Mouse (Mus musculus) CD4-positive helper T cell, adult 2 months (primary cell): Measurements from ENCODE around the gene Atg10.
A peak's percentile ranks its signal among the peaks of the same experiment; 100 is the strongest.
"Not testable (repeated sequence)": the region's sequence is repeated elsewhere in the genome, so short reads cannot be mapped to it uniquely, and the experiment has no call there.

Experiments used
- DNase-seq: peaks from one replicate; pipeline ENCODE4 v3.0.0-alpha.2; 2012; ENCODE audit warnings: low read depth, missing footprints, low spot score

Gene Atg10

DNA sequence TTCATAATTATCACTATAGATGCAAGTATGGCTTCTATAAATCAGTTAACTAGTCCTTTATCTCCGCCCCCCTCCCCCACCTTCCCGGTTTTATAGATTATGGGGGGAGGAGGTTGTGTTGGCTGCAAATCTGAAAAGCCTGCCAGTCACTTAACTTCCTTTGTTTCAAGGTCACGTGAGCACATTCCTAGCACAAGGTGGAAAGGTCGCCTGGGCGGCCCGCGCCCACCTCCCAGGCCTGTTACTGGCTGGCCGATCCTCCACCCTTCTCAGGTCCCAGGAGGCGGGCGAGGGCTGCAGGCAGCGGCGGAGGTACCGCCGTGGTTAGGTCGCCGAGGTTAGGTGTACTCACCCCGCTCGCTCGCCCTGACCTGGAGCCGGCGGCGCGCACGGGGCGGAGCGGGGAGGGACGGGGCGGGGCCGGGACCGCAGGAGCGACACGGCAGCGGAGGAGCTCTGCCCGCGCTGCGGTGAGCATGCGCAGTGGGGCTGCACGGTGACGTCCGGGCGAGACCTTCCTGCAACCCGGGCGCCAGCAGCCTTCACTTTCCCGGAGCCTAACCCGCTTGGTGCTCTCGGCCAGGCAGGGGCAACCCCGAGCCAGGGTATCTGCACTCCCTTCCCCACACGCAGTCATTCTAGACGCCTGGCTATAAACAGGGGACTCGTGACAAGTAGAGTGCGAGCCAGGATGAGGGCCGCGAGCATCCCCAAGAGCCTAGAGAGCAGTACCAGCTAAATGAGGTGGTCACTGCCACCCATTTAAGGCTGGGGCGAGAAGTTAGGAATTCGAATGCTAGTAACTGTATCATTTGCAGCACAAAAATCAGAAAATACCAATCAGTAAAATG, at the start of gene Atg10:
TSS of gene Atg10 (minus strand) at position 382 of the 851 bp plus-strand sequence.
- peak; percentile 97 for DNase-seq

DNA sequence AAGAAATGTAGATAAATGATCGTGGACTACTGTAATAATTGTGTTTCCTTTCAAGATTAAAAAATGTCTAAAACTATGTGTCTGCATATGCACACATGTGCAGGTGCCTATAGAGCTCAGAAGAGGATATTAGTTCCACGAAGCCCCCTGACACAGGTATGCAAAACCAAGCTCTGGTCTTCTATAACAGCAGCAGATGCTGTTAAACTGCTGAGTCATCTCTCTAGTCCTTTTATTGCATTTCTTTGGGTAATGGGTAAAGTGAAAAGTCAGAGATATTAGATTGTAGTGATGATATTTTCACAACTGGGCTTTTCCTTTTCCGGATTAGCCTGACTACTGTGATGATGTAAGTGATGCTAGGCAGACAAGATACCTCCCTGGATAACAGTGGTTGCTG, 28.6 kb upstream of the Atg10 start:
- DNase-seq, result no peak

DNA sequence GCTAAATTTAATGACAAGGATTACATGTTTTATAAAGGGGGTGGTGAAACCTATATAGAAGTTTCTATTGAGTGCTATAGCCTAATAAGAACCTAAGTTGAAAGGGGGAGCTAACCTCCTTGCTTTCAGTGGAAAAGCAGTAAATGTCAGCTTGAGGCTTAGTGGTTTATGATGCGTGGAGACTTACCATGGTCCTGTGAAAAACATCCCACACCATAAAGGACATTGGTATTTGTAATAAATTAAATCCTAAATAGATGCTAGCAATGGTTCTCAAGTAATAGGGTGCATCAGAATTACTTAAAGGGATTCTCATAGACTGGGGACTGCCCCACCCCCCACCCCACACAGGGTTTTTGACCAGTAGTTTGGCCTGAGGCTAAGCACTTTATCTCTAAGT, 27.9 kb upstream of the Atg10 start:
- DNase-seq, result no peak

DNA sequence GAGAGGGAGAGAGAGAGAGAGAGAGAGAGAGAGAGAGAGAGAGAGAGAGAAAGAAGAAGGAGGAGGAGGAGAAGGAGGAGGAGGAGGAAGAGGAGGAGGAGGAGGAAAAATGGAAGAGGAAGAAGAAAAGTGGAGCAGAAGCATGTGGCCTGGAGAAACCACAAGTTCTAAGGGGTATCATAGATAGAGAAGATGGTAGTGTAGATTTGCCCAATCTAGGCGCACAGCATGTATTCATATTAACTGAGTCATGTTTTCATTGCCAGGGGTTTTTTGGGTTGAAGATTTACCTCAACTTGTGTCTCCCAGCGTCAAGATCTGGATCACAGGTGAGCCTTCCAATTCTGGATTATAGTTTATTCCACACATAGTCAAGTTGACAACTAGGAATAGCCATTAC, 26.3 kb upstream of the Atg10 start:
- not testable (repeated sequence) for DNase-seq

DNA sequence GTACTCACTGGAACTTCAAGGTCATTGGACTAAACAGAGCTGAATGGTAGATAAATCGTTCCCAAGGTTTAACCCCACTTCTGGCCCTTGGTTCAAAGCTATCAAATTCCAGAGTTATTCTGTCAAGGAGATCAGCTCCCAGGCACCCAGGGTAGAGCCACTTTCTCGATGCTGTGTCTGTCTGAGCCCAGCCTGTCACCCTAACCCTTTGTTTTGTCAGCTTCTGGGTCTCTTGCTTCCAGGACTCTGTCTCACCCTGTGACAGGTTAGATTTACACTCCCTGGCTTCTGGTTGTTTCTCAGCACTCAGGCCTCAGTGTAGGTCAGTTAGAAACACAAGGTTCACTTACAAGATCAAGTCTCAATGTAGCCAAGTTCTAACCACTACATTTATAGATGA, 22.7 kb upstream of the Atg10 start:
- DNase-seq, result no peak

DNA sequence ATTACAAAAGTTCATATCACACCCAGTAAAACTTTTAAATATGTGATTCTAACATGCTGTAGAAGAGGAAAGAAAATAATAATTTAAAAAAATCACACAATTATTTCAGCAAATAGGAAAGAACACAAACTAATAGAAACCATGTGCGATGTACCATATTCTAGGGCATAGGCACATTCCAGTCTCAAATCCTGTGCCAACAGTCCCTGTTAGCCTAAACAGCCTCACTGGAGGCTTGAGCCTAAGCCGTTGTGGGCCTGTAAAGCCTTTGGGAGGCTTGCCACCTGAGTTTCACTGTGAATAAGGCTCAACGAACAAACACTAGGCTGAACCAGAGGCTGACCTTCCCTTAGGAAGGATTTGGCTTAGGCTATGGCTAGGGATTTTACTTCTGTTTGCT, 14.2 kb upstream of the Atg10 start:
- DNase-seq, result no peak

DNA sequence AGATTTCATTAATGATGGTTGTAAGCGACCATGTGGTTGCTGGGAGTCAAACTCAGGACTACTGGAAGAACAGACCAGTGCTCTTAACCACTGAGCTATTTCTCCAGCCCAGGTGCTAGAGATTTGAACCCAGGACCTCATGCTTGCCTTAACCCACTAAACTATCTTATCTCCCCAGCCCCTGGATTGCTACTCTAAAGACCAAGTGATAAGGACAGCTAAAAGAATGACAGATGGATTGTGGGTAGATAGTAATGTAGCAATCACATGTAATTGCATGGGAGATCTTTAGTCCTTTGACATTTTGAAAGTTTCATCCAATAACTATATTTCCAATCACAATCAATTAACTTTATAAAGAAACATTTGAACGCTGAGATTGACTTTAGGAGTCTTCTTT, 13.1 kb upstream of the Atg10 start:
- DNase-seq, result no peak

DNA sequence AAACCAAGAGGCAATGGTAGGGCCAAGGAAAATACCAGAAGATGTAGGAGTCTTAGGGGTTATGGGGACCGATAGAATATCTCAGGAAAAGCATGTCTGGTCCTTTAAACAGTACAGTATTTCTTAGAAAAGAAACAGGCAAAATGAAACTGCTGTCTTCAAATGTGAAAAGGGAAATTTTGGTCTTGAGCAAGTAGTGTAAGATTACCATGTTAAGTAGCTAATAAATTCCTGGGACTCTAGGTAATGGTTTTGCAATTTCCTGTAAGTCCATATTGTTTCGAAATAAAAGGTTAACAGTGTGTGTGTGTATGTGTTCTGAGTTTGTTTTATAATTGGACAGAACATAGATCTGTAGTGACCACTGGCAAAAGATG, 658 bp upstream of the Atg10 start:
- no peak for DNase-seq

DNA sequence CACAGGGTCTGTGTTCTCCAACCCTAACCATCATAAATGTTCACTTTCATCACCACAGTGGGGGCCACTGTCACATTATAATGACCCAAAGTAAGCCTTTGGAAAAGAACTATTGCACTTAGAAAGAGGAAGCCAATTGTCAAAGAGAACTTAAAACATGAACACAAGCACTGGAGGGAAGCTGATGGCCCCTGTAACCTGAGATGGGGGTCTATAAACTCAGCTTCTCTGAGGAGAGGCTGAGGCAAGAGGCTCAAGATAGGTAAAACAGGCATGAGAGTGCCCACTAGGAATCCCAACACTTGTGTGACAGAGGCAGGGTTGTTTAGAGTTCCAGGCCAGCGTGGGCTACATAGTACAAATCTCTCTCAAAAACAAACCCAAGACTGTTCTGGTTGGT, 705 bp downstream of the Atg10 start:
- no peak for DNase-seq

DNA sequence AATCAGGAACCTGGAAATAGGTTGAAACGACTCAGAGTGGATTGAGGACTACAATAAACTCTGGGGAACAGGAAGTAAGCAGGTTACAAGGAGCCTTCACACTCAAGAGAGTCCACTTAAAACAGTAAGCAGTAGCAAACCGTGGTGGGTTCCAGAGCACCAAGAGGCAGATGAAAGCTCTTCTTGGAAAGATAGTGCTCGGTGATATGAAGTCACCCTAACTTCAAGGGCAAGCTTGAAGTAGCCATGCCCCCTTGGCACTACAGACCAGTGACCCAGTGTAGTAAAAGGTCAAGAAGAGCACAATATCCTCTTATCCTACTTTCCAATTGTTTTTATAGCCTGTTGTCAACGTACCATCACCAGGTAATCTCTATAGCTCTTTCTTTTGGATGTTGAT, 2.1 kb downstream of the Atg10 start:
- no peak for DNase-seq

DNA sequence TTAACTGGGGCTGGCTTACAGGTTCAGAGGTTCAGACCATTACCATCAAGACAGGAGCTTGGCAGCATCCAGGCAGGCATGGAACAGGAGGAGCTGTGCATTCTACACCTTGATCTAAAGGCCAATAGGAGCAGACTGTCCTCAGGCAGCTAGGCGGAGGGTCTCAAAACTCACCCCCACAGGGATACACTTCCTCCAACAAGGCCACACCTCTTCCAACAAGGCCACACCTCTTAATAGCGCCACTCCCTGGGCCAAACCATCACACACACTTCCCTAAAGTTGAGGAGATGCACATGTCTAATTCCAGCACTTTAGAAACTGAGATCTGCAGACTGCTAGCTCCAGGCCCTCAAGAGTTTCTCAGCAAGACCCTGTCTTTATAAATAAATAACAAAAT, 6.1 kb downstream of the Atg10 start:
- DNase-seq, result no peak

DNA sequence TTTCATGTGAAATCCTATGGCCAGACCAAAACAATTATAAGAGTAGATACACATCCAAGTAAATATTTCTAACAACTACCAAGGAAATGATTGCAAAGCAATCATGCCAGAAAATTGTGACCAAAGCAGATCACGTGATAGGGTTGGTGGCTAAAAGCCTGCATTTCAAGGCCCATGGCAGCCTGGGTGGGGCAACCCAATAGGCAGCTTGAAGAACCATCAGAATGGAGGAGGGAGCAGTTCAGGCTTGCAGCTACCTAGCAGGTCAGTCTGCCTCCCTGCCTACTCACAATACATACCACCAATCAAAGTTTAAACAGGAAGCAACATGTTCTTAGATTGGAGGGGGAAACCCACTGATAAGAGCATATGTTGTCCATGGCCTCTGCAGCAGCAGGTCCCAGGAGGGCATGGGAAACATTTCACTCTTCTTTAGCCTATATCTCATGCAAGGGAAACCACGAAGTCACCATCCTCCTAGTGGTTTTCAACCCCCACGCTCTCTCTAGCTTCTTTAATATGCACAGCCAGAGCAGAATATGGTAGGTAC, 7.0 kb downstream of the Atg10 start:
- peak; percentile 6 for DNase-seq

DNA sequence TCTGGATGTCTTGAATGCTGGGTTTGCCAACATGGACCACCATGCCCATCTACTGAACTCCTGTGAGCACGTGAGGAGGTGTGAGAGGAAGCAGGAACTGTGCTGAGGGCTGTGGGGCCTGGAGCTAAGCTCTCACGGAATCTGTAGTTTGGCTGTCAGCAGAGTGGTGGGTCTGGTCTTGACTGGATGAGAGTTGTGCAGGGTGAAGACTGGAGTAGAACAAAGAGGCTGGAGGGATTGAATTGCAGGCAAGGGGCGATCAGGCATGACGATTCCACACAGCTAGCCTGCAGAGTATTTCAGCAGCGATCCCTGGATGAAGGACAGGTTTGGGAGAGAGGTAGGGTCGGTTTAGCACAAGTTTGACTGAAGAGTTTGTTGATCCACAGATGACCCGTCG, 10.8 kb downstream of the Atg10 start:
- DNase-seq, result no peak

DNA sequence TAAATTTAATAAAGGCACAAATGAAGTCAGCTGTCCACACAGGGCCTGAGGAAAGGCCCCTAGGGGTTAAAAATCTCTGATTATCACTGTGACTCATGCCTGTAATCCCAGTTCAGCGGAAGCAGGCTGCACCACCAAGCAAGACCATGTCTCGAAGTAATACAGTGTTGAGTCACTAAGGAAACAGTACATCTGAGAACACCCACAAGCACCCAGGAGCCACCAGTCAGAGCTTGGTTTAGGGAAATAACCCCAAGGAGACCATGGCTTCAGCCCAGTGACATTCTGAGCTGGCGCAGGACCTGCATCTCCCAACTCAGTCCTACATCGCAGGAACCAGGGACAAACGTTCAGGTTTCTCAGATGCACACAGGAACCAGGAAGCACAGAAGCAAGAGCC, 17.5 kb downstream of the Atg10 start:
- no peak for DNase-seq

DNA sequence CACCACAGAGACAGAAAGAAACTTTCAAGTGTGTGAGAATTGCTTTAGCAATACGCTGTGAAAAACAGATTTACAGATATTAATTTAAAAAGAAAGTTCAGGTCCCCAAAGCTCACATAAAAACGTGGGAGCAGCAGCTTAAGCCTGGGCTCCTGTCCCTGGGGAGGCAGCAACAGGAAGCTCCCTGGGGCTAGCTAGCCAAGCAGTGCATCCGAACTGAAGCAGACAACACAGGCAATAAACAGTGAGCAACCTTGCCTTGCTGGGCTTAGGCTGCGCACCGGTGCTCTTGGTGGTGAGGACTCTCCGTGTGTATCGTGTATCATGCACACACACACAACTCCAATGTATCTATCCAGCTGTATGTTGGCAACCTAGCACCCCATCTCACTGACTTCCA, 21.2 kb downstream of the Atg10 start:
- DNase-seq, result no peak

DNA sequence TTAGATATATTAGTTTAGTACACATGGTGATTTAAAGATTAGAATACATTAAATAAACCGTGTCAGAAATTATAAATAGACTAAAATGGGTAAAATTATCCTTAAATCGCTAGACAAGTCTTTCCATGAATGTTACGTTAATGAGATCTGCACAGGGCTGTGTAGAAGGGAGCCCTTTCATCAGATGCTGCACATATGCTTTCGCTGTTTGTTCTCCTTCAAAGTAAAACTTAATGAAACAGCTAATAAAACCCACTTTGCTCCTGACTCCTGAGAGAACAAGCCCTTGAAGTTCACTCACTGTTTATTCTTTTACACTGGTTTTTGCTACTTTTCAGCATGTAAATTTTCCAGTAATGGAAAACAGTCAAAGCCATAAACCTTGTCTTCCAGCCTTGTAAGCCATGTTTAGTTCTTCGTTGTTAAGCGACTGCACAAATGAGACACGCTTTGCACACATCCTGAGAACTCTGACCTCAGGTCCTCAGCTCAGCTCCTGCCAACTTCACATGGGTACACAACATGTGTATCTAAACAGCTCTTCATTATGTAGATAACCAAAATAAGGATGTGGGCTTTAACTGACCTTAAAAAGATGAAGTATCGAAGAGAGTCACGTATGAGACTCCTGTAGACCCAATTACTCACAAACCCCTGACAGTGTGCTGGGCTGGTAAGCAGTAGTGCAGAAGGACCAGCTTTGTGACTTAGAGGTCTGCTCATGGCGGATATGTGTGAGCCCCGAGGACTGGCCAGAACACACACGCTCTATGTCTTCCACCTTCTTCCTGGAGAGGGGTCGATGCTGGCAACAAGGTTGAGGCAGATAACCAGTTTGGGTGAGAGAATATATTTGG, 36.2 kb downstream of the Atg10 start:
- no peak for DNase-seq

DNA sequence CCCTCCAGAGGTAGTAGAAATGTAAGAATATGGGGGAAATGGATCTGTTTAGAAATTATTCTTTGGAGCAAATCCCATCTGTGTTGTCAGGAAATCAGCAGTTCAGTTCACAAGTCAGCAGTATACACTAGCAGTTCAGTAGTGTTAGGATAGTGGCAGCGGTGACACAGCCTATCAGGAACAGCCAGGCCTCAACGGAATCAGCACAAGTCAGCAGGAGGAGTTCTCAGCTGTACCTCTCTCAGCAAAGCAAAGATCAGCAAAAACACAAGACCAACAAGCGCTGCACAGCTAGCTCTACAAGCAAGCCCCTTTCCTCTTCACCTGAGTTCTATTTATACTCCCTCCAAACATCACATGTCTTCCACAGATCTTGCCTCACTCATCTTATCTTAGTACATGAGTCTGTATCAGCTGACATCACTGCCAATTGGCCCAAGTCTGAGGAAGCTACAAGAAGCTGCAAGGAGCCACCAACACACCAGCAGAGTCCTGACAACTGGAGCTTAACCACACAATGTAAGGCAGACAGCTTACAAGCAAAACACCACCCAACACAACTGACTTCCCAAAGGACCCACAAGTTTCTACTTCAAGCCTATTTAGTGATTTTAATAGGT, 38.4 kb downstream of the Atg10 start:
- DNase-seq, result no peak

DNA sequence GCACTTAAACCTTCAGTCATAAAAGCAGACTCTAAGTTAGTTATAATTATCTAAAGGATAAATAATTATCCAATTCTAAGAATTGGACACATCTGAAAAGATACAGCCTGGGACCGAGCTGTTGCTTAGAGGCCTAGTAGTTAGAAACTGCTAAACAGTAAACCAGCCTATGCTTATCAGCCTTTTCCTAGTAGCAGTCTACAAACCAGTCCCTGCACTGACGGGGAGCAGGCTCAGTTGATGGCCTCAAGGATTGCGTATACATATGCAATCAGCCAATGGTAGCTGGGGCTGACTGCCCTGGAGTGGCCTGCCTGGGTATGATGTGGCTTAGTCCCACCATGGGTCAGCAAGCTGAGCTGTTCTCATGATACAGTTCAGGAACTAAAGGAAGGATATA, 39.5 kb downstream of the Atg10 start:
- DNase-seq, result no peak

DNA sequence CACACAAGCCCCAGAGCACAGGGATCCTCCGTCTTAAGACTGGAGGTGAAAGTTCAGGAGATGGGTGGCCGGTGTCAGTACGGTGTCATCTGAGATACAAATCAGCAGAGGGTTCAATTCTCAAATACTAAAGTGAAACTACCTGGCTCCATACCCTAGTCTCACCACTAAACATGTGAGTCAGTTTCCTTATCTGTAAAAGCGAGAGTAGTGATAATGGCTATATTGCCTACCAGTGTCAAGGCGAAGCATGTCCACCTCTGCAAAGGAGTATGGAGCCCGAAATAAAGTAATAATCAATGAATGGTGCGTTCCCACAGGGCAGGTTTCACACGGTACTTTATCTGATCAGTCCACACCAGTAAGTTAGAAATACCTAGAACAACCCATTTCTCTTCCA, 43.4 kb downstream of the Atg10 start:
- DNase-seq, result no peak

DNA sequence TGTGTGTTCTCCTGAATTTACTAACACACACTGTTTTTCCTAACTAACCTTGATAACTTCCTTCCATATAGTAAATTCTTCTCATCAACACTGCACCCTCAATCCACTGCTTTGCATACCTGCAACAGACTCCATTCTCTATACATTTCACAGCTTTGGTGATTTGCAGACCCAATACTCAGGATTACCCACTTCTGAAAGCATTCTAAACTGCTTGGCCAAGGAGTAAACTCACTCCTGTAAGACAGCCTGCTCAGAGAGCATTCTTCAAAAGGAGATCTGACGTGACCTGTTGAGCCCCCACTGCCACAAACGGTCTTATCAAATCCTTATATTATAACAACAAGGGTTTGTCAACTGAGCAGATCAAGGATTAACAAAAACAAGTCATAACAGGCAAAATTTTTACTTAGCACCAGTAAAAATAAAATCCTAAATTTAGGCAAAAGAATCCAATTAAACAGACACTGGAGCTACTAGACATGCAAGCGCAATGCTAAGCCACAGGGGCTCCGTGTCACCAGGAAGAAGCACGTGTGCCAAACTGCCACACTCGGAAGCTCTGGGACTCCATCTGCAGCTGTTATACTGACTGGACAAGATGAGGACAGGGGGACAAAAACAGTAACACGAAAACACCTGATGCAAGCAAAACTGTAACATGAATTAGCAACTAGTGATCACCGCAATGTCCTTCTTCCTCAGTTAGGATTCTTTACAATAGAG, 44.4 kb downstream of the Atg10 start:
- no peak for DNase-seq

DNA sequence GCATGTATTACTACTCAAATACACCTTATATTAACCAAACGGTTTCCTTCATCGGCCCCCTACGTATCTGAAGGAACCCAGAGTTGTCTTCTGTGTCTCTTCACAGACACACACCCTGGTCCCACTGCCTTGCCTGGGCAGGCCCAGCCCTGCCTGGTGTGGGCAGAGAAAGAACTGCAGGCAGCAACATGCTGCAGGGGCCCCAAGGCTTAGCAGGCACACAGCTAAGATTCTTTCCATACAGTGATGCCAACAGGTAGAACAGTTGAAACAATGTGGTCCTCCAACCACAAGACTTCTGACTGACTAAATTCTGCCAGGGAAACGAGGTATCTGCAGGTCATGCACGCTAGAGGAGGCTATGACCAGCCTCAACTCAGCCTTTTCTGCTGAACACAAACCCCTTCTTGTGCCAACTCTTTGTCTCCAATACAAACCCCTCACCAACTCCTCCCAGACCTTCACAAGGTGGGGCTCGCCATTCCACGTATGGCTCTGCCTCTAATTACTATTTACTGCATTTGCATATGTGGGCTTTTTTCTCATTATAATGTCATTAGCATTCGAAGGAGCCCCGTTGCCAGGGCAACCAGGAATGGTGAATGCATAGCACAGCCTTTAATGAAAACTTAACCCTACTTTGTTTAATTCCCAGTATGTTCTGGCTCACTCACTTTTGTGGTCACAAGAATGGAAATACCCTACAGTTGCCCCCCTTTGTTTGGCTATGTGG, 45.2 kb downstream of the Atg10 start:
- peak; percentile 15 for DNase-seq
